Mouse (Mus musculus): Measurements from ENCODE around the gene Slc25a38.

Gene Slc25a38

DNA sequence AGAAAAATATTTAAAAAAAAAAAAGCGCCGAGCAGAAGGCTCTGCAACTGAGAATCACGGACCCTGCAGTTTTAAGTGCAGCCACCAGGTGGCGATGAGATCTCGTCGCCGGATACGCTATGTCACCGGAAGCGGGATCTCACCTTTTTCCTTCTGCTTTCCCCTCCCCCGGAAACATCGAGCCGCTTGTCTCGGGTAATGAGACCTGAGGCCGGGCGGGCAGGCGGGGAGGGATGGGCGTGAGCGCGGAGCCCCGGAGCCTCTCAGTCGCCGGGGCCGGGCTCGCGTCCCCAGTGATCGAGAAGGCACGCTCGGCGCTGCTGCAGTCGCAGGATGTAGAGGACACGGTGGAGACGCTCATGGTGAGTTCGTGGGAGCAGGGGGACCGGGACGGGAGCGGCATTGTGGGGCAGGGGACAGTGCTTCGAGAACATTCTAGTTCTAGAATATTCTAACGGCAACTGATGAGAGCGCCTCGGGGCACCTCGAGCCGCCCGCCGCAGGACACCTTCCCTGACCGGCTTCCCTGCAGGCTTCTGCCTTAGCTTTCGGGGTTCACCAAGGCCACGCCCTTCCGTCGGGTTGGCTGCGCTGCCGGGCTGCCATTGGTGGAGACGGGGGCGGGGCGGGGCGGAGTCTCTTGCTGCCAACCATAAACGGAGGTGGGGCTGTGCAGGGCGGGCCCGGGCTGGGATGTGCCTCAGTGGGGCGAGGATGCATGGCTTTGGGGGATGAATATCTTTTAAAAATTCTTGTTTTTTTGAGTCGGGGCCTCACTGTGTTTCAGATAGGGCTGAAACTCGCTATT, at the start of gene Slc25a38:
Gene Slc25a38, plus strand, starts transcription at position 164 of the 808 bp plus-strand sequence.
- DNase-seq: peak; percentile 96 to 97

DNA sequence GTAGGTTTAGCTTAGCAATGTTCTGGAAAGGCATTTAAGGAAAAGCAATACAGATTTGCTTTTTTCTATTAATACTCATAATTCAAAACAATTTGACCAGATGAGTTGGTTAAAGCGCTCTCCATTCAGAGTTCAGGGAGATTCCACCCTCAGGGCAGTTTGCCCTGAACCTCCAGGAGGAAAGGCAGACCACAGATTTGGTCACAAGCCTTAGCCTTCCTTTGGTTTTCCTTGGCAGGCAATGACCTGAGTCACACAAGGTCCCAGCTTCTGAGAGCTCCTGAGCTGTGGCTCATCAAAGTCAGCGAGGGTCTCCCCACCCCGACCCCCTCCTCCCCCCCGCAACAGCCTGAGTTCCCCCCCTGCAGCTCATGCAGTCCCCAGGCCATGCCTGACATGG, 45.9 kb upstream of the Slc25a38 start:
- no peak for DNase-seq

DNA sequence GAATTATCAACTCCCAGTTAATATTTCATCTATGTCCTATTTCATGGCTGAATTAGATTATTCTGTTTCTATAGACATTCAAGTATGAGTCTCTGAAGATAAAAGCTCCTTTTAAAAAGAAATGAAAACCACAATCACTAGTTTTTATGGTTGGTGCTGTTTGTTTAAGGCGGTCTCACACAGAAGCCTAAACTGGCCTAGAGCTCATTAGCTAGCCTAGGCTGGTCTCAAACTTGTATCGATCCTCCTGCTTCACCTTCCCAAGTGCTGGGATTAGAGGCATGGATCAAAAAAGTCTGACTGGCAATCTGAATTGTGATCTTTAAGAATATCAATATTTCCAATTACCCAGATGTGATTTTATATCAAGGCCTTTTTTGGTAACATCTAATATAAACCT, 42.6 kb upstream of the Slc25a38 start:
- DNase-seq: no peak

DNA sequence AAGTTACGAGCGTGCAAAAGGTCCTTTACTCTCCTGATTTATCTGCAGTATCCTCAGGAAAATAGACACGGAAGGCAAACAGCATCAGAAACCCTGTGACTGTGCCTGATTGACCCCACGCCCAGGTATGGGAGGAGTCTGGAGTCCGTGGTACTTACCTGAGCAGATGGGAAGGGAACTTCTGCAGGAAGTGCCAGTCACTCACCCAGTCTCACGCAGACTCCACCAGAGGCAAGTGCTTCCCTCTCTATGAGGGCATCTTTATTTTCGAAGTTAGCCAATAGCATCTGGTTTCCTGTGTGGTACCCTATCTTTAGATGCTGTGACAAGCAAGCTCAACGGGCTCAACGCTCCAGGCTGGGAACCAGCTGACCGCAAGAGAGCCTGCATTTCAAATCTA, 42.1 kb upstream of the Slc25a38 start:
- DNase-seq: no peak

DNA sequence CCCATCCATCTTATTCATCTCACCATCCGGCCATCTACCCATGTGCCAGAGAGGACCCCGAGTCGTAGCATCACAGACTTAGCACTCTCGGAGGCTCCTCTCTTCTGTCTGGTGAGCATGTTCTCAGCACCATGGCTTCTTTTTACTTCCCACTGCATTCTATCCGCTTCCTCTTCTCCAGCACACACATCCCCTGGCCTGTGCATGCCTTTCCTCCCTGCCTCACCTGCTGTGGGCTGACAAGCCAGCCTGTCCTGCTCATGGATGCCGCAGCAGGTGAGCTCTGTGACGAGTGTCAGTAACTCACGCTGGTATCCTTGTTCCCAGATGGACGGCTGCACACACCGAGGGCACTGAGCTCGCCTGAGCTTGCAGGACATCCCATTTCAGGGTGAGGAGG, 40.4 kb upstream of the Slc25a38 start, which contains the start of gene Cx3cr1:
Gene Cx3cr1, minus strand, starts transcription at position 101 of the 400 bp plus-strand sequence.
- no peak for DNase-seq

DNA sequence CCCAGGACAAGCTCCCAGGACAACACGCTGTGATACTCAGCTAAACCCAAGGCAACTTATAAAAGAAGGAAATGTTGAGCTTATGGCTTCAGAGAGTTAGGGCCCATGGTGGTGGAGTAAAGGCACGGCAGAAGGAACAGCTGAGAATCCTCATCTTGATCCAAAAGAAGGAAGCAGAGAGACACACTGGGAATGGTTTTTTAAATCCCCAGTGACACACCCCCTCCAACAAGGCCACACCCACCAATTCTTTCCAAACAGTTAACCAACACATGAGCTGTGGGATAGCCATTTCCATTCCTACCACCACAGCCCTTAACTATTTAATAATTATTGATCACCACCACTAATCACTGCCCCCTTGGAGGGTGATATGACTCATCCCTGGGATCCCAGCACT, 38.9 kb upstream of the Slc25a38 start:
- no peak for DNase-seq

DNA sequence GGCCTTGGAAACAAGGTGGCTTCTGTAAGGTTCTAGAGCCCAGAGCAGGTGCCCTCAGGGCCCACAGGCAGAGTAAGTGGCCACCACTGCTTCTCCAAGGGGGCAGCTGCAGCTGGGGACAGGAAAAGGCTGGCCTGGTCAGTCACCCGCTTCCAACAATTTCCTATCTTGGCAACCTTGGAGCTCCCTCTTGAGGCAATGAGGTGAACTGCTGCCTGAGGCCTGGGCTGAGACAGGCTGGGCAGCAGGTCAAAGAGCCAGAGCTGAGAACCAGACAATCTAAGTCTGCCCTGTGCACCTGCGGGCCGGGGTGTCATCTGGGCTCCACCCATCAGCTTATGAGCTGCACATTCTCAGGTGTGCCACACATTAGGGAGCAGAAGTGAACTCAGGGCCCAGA, 37.0 kb upstream of the Slc25a38 start:
- DNase-seq: peak; percentile 80 to 81

DNA sequence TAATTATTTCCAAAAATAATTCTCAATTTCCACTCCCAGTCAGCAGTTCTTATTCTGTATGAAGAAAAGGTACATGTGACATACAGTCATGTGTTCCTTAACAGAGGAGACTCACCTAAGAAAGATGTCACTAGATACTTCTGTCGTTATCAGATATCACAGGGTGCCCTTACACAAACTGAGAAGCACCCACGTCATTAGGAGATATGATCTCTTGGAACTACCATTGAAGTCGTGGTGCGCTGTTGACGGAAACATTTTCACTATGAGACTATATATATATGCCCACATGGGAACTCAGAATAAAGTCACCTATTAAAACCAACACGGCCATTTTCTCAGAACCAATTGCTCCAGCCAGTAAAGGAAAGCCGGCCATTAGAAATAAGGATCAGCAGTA, 35.7 kb upstream of the Slc25a38 start:
- no peak for DNase-seq

DNA sequence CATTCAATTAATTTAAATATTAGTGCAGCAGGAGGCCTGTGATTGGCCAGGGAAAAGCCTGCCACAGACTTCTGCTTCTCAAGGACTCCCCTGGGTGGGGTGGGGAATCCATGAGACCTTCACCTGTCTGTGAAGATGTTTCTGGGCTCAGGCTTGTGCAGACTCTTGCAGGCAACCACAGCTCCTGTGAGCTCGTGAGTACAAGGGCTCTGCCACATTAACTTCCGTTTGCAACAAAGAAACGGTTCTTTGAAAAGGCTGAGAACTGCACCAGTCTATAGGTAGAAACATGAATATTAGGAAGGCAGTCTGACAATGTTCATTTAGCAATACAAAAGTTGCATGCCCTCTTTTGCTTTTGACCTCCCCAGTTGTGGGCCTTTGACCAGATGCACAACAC, 31.9 kb upstream of the Slc25a38 start:
- no peak for DNase-seq

DNA sequence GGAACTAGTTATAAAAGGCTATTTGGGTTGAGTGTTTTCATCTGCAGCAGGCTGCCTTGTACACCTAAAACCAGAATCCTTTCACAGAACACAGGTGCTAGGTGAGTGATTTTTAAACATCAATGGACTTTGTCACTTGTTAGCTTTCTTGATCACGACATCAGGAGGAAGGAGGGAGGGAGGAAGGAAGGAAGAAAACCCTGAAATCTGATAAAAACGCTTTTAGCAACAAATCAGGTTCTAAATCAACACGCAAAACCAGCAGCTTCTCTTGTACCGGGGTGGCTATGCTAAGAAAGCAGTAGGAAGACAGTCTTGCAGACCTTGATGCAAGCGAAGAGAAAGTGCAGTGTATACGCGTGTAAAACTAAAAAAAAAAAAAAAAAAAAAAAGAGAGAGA, 30.3 kb upstream of the Slc25a38 start:
- no peak for DNase-seq

DNA sequence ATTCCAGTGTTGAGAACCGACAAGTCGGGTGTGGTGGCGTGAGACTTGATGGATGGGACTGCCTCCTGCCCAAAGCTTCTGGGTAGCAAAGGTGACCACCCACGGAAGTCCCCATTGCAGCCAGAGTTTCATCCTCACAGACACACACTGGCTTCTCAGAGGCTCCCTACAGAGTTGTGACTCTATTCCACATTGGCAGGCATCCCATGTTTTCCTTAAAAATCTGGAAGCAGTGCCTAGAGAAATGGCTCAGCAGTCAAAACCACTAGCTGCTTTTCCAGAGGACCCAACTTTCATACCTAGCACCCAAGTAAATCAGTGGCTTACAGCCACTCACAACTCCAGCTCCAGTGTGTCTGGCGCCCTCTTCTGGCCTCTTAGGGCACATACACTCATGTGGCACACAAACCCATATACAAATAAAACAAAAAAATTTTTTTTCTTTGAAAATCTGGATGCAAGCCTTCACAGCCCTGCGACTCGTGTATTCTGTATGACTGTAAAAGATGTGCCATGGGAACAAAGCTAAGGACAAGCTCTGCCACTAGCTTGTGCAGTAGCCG, 29.5 kb upstream of the Slc25a38 start:
- DNase-seq: no peak

DNA sequence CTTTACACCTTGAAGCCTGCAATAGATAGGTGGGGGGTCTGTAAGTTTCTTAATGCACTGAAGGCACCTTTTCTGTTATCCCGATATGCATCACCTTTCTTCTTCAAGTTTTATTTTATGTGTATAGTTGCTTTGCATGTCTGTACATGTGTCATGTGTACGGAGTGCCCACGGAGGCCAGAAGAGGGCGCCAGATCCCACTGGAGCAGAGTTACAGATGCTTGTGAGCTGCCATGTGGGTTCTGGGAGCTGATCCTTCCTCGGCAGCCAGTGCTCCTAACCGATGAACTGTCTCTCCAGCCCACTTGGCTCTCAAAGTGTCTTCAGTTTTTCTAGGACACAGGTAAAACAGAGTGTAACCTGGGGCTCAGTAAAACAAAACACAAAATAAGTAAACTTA, 28.9 kb upstream of the Slc25a38 start:
- DNase-seq: no peak

DNA sequence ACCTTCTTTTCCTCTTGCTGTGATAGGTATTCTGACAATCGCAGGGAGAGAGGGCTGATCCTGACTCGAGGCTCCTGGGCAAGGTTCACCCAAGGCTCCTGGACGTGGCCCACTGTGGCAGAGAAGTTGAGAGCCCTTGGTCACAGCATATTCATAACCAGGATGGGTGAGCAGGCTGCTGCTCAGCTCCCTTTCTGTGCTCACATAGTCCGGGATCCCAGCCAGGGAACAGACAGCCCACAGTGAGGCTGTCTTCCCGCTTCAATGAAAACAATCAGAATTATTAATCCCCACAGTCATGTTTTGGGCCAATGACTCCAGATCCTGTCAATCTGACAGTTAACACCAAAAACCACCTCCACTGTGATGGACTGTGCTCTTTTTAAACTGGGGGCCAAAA, 28.2 kb upstream of the Slc25a38 start:
- DNase-seq: no peak

DNA sequence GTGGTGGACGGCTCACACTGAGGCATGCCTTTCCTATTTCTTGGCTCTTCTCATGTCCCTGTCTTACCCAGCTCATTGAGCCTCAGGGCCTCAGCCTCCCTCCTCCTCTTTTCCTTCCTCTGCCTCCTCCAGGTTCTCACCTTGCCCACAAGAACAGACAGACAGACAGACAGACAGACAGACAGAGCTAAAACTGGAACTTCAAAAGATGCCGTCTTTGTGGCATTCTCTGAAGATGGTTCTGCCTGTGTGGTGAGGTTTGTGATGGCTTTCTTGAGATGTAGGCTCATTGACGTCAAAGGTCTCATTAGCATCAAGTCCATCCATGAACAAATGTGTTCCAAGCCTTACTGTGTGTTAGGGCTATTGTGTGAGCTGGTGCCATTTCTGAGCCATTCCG, 27.5 kb upstream of the Slc25a38 start:
- DNase-seq: no peak

DNA sequence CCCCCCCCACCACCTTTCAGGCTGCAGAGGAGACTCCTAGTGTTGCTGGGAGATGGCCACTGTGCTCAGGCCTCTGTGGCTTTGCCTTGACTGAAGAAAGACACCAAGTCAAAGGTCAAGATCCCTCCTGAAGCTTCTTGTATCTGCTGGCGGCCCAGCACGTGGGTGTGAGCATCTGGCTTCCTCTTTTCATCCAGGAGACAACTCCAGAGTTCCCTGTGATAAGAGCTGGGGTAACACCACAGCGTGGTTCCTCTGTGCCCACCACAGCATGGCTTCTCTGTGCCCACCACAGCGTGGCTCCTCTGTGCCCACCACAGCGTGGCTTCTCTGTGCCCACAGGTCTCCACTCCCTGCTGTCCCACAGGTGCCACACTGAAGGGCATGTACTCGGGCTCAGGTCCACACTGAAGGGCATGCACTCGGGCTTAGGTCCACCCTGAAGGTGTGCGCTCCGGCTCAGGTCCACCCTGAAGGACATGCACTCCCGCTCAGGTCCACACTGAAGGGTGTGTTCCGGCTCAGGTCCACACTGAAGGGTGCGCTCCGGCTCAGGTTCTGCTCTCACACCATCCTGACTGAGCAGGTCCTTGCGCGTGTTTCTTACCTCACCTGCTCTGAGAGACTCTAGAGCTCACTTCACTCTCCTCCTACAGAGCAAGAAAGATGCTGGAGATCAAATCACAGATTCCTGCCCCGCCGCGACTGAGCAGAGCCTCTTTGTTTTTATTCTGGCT, 26.8 kb upstream of the Slc25a38 start:
- no peak for DNase-seq

DNA sequence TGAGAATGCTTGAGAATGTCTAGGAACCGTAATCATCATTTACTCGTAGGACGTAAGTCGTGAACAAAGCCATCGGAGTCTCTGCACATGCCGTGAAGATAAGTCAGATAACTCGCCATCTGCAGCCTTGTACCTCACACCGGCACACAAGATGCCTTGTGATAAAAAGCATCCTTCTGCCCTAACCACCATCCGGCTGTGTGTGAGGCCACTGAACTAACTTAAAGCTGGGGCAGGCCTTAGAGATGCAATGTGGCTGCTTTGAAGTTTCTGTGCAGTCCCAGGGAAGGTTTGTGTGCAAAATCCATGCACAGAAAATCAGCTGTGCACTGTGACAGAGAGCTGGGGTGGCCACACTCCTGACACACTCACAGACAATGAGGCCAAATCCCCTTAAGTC, 25.8 kb upstream of the Slc25a38 start:
- no peak for DNase-seq

DNA sequence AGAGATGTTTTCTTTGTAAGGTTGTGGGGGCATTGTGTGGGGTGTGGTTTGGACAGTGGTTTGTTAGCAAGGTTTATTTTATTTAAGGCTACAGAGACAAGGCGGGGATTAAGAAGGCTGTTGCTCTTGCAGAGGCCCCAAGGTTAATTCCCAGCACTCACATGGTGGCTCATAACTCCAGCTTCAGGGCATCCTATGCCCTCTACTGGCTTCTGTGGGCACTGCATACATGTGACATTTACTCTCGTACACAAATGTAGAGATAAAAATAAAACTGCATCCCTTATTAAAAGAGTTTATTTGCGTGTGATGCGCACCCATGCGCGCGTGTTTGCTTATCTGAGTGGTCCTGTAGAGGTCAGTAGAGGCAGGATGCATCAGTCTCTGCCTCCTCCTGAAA, 21.0 kb upstream of the Slc25a38 start:
- no peak for DNase-seq

DNA sequence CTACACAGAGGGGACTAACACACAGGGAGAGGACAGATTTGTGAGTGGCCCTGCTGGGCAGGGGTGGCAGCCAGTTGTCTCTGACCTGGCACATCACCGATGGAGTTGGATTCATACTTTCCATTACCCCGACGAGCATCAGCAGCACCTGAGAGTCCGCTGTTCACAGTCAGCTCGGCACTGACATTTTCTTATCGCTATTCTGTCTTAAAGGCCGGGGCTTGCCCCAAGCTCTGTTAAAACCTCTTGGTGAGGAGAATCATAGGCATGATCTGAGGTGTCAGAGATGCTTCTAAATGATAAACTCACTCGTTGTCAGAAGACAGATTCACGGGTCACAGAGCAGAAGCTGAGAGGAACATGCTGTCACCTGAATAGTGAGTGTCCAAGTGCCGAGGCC, 19.1 kb upstream of the Slc25a38 start:
- no peak for DNase-seq

DNA sequence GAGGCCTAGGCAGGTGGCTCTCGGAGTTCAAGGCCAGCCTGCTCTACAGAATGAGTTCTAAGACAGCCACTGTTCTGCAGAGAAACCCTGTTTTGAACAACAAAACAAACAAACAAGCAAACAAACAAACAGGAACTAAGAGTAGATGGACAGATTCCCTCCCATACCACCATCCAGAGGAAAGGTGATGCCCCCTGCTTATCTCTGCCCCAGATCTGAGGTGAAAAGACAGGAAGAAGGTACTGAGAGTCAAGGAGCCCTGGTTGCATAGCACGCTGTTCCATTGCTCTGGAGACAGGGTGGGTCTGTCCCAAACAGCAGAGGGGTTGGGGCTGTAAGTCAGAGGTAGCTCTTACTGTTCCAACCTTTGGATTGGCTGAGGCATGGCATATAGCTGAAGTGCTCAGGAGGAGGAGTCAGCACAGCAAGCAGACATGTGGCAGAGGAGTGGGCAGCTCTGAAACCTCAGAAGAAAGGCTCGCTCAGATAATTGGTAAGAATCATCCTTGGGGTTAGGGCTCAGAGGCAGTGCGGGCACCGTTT, 18.4 kb upstream of the Slc25a38 start, which contains the start of gene Ccr8:
Gene Ccr8, plus strand, starts transcription at position 419 of the 543 bp plus-strand sequence.
- no peak for DNase-seq

DNA sequence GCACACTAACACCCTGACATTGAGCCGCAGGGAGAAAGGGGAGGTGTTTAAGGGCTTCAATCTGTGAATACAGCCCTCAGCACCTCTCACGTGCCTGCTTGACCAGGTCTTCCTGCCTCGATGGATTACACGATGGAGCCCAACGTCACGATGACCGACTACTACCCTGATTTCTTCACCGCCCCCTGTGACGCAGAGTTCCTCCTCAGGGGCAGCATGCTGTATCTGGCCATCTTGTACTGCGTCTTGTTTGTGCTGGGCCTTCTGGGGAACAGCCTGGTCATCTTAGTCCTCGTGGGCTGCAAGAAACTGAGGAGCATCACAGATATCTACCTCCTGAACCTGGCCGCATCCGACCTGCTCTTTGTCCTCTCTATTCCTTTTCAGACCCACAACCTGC, 16.5 kb upstream of the Slc25a38 start:
- no peak for DNase-seq

DNA sequence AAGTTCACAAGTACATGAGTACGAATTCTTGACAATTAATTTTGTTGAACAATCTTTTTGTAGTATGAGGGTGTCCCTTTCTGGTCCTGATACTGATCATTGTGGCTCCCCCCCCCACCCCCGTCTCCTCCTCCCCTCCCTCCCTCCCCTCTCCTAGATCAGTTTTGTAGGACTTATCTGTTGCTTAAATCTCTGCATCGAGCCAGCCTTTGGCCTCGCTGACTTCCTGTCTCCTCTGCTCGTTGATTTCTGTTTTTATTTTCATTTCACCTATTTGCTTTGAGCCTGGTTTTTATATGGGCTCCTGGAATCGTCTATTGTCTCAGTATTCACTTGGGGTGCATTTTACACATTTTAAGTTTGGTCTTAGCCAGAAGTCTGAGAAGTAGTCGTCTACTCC, 14.3 kb upstream of the Slc25a38 start:
- DNase-seq: no peak

DNA sequence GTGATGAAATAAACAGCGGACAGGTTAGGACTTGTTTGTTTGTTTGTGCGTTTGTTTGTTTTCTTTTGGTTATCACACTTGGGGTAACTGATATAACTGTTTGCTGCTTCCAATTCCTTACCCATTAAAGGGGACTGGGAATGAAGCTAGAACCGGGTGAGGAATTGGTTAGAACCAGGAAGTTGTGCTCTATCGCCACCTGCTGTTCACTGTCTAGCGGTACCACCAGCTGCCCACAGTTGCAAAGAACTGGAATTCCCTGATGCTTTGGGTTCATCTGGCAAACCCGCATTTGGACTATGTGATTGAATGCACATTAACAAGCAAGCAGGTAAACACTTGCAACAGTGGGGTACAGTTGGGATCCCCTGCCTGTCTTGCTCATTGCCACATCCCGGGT, 11.5 kb upstream of the Slc25a38 start:
- peak; percentile 61 to 63 for DNase-seq

DNA sequence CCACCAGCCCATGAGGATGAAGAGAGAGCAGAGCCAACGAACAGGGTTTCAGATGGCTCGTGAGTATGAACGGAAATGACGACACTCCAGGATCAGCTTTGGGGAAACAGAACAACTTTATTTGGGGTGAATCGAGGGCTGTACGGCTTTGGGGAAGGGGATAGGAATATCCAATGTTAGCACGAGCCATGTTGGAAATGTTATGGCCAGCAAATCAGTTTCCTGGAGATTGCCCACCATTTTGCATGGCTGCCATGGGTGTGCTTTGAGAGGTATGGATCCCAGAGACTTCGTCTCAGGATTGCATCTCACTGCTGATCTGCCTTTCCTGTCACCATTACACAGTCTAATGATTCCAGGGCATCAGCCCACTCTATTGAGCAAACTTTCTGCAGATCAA, 10.9 kb upstream of the Slc25a38 start:
- no peak for DNase-seq

DNA sequence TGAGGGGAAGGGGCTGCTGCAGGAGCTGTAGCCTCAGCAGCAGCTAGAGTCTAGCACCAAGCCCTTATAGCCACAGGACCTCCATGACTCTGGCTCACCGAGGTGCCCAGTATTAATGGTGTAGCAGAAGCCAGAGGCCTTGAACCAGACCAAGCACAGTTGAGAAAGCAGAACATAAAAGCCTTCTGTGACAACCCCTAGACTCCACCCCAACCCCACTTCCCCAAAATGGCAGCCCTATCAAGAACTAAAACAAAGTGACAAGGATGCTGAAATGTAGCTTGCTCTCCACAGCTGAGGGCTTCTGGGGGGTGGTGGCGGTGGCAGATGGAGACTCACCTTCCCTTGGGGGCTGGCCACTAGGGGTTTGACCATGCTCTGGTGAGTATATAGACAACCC, 9.0 kb upstream of the Slc25a38 start:
- peak; percentile 17 to 35 for DNase-seq

All from B cell, adult 2 months (primary cell).